Mouse (Mus musculus): Measurements from ENCODE around the gene Sucla2.

Gene Sucla2

GRCm38 (mm10) chr14:73524766-73525448, at the start of gene Sucla2:
Sucla2 (plus strand) TSS chr14:73525319.
- DNase-seq, result peak; percentile 95

GRCm38 (mm10) chr14:73475506-73475905, 49.6 kb upstream of the Sucla2 start:
- no peak for DNase-seq

GRCm38 (mm10) chr14:73476361-73476934, 48.7 kb upstream of the Sucla2 start:
- DNase-seq, result no peak

GRCm38 (mm10) chr14:73477077-73477476, 48.0 kb upstream of the Sucla2 start:
- DNase-seq, result no peak

GRCm38 (mm10) chr14:73478321-73478720, 46.8 kb upstream of the Sucla2 start:
- no peak for DNase-seq

GRCm38 (mm10) chr14:73479771-73480170, 45.3 kb upstream of the Sucla2 start:
- DNase-seq, result no peak

- DNase-seq, result no peak
Measured at GRCm38 (mm10) chr14:73483516-73484229, 41.4 kb upstream of the Sucla2 start.

GRCm38 (mm10) chr14:73484366-73485110, 40.6 kb upstream of the Sucla2 start:
- no peak for DNase-seq

GRCm38 (mm10) chr14:73486641-73487040, 38.5 kb upstream of the Sucla2 start:
- DNase-seq, result no peak

- no peak for DNase-seq
Measured at GRCm38 (mm10) chr14:73493356-73493755, 31.8 kb upstream of the Sucla2 start.

GRCm38 (mm10) chr14:73494122-73494521, 31.0 kb upstream of the Sucla2 start:
- no peak for DNase-seq

- no peak for DNase-seq
Measured at GRCm38 (mm10) chr14:73495753-73496152, 29.4 kb upstream of the Sucla2 start.

GRCm38 (mm10) chr14:73501283-73501682, 23.8 kb upstream of the Sucla2 start:
- DNase-seq, result no peak

- no peak for DNase-seq
Measured at GRCm38 (mm10) chr14:73501721-73502120, 23.4 kb upstream of the Sucla2 start.

GRCm38 (mm10) chr14:73502591-73503184, 22.4 kb upstream of the Sucla2 start:
- peak; percentile 12 for DNase-seq

- no peak for DNase-seq
Measured at GRCm38 (mm10) chr14:73503237-73503933, 21.7 kb upstream of the Sucla2 start.

GRCm38 (mm10) chr14:73506283-73506682, 18.8 kb upstream of the Sucla2 start:
- DNase-seq, result no peak

GRCm38 (mm10) chr14:73507200-73507599, 17.9 kb upstream of the Sucla2 start:
- no peak for DNase-seq

GRCm38 (mm10) chr14:73507702-73508376, 17.3 kb upstream of the Sucla2 start:
- no peak for DNase-seq

GRCm38 (mm10) chr14:73508630-73509395, 16.3 kb upstream of the Sucla2 start:
- no peak for DNase-seq

Measured in right cerebral cortex, postnatal 25 days (tissue).